Mouse (Mus musculus): Measurements from ENCODE around the gene Dnajb2.
"Not testable (repeated sequence)": the region's sequence is repeated elsewhere in the genome, so short reads cannot be mapped to it uniquely, and the experiment has no call there.

The Dnajb2 gene

DNA sequence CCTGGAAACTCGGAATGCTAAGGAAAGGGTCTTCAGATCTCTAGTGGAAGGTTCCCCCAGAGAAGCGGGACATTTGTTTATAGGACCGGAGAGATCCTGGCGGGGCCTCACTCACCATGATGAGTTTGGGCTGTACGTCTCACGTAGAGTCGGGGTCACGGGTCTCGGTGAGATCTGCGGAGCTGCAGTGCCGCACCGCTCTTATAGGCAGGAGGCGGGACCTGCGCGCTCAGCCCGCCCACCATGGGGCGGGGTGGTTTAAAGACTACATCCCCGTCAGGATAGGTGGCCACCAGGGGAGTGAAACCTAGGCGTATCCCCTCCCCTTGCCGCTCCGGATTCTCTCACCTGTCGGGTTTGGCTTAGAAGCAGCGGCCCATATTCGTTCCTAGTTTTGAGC is 17.1 kb upstream of the Dnajb2 start:
- peak; percentile 97 for DNase-seq

DNA sequence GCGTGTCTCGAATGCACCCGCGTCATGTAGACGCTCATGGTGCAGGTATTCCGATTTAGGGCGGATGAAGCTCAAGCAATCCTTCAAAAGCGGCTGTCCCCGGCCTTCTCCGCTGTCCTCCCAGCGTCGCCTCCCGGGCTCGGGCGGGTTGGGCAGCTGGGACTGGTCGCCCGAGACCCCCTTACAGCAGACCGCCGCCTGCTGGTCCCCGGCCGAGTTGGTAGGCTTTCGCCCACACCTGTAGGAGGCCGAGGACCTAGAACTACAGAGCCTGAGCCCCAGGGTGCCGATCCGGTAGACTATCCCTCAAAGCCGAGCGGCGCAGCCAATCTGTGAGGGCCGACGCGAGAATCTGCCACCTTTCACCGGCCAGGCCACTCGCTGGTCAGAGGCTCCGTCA is 16.7 kb upstream of the Dnajb2 start, which contains the start of gene Tuba4a:
Gene Tuba4a, minus strand, starts transcription at position 335 of the 400 bp plus-strand sequence.
- DNase-seq, result peak in 1 of 2 experiments; percentile 80

DNA sequence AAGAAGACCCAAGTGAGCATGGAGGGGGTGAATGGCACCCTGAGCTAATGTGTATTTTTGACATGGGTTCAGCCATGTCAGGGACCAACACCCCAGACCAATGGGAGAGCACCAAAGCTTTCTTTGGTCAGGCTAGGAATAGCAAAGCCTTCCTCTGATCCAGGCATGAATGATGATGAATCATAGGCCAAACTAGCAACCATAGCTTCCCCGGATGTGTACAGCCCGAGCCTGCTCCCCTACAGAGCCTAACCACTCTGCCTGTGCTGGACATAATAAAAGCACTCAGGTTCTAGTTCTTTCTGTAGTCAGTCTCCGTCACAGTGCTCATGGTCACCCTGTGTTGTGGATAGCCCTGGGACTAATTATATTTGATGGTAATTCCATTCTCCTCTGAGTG is 14.7 kb upstream of the Dnajb2 start:
- no peak for DNase-seq

DNA sequence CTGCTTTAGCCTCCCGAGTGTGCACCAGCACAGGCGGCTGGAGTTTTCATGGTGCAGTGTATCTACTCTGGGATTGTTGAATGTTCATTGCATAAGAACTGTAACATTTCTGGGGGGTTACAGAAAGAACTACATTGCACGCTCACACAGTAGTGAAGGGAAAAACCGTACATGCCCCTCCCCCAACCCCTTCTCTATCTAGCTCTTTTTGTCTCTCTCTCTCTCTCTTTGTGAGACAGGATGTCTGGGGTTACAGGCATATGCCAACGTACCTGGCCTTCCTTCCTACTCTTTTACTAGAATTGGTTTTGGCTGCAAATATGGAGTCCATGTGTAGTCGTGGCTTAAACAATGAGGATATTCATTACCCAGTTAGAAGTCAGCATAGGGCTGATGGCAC is 13.3 kb upstream of the Dnajb2 start:
- no peak for DNase-seq

DNA sequence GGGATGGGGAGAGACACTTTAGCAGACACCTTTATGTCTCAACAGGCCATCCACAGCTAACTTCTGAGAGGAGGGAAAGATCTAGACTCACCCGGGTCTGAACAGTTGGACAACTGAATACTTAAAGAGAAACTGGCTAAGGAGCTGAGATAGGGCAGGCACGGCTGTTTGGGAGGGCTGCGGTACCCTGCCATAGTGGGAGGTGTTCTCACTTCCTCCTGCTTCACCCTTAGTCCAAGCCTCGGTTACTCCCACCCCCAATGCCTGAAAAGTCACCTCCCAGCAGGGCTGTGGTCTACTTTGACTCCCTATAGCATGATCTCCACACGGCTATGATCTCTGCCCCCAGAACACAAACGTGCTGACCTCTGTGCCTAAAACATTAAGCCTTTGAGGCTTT is 12.7 kb upstream of the Dnajb2 start:
- no peak for DNase-seq

DNA sequence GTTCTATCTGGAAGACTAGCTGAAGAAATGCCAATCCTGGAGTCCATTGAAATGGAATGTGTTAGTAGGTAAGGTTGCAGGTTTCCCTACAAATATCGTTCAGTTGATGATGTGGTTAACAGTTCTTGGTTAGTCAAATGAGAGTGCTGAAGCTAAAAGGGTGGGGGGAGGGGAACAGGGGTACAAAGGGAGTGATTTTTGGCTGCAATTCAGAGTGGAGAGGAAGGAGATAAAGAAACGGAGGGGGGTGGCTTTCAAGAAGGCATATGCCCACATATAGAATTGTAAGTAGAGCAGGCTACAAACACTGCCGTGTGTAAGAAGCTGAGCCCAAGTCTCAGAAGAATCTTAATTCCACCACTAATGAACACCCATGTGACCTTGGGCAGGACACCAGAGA is 10.7 kb upstream of the Dnajb2 start:
- DNase-seq, result no peak

DNA sequence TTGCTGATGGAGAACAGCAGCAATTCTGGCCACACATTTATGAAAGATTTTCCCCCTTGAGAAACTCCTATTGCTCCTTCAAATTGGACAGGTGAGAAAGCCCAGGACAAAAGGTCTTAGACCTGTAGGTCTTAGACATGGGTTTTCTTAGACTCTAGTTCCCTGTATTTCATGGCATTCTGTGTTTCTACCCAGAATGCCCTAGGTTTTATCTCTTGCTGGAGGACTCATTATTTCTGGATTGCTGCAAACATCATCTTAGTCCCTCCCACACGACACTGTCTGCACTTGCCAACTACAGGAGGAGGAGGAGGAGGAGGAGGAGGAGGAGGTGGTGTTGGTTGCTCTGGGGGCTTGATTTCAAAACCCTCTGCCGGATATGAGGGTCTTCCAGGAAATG is 10.1 kb upstream of the Dnajb2 start:
- no peak for DNase-seq

DNA sequence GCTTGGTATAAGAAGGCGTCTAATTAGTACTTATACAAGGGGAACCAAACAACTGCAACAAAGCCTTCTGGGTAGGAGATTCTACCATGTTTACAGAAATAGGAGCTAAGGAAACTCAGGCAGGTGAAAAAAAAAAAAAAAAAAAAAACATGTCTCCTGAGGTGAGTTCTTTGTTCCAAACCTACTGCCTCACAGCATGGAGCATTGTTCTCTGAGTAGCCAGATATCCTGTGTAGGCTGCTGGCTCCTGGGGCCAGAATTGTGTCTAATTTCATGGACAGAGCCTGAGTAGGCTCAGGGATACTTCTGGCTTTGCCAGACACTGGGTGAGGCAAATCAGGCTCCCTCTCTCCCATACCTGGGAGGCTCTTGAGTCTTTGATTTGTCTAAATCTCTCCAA is 8.6 kb upstream of the Dnajb2 start:
- no peak for DNase-seq

DNA sequence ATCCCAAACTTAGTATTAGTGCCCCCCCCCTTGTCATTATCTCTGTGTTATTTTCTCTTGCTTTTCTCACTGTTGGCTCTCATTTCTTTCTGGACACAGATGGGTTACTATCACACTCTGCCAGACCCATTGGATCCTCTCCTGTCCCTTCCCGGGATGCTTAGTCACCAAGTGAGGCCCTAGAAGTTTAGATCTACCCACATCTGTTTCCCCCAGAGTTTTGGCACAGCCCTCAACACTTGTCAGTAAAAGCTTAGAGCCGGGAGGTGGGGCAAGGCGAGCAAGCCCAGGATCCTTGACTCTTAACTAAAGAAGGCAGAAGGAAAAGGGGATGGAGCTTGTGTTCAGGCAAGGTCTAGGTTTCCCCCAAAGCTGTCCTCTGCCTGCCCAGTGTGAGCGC is 7.0 kb upstream of the Dnajb2 start:
- DNase-seq, result no peak

DNA sequence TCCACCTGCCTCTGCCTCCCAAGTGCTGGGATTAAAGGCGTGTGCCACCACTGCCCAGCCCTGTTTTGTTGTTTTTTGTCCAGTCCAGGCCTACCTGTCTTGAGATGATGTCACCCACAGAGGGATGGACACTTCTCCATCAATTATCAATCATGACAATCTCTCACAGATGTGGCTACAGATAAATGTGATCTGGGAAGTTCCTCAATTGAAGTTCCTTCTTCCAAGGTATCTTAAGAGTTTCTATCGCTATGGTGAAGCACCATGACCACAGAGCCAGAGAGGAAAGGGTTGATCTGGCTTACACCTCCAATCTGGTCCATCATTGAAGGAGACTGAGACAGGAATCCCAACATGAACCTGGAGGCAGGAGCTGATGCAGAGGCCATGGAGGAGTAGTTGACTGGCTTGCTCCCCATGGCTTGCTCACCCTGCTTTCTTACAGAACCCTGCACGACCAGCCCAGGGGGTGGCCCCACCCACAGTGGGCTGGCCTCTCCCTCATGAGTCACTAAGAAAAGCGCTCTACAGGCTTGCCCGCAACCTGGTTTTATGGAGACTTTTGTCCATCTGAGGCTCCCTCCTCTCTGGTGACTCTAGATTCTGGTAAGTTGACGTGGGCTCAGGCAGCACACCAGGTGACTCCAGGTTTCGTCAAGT is 5.7 kb upstream of the Dnajb2 start:
- no peak for DNase-seq

DNA sequence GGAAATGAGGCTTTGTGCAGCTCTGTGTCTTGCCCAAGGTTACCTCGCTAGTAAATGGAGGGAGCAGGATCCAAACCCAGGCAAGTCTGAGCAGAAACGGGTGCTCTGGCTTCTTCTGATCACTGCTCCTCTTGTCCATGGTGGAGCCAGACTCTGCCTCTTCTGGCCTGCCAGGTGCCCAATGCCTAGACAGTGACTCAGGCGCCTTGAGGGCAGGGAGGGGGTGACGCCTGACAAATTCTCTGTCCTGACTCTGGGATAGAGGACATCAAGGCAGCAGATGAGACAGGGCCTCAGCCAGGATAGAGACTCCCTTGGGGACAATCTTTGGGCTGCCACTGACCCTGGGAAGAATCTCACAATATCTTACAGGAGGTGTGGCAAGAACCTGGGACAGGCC is 5.0 kb upstream of the Dnajb2 start:
- no peak for DNase-seq

DNA sequence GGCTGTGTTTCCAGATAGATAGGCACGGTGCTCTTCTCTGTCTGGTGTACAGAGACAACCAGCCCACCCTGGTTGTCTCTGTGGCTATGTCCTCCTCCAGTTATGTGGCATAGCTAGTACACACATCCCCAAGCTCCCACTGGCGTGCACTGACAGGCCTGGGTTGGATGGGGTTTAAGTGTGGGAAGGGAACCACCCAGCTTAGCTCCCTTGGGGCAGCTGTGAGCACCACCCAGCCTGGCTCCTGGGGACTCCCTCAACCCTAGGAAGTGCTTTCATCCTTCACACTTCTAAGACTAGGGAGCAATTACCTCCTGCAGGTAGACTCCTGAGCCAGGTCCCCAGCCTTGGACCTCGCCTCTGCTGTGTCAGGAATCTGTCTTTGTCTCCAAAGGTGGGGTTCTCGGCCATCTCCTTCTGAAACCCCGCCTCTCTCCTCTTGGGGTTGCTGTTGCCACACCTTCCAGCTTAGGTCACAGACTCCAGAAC is 4.5 kb upstream of the Dnajb2 start, which contains the start of gene A630095N17Rik:
Gene A630095N17Rik, minus strand, starts transcription at position 439 of the 489 bp plus-strand sequence.
- DNase-seq, result no peak

DNA sequence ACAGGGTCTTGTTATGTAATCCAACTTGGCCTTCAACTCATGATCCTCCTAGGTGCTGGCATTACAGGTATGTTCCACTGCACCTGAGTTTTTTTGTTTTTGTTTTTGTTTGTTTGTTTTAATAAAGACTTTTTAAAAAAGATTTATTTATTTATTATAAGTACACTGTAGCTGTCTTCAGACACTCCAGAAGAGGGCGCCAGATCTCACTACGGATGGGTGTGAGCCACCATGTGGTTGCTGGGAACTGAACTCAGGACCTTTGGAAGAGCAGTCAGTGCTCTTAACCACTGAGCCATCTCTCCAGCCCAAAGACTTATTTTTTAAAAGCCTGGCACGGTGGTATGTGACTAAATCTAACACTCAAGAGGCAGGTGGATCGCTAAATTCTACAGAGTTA is 3.7 kb upstream of the Dnajb2 start:
- DNase-seq, result not testable (repeated sequence)

DNA sequence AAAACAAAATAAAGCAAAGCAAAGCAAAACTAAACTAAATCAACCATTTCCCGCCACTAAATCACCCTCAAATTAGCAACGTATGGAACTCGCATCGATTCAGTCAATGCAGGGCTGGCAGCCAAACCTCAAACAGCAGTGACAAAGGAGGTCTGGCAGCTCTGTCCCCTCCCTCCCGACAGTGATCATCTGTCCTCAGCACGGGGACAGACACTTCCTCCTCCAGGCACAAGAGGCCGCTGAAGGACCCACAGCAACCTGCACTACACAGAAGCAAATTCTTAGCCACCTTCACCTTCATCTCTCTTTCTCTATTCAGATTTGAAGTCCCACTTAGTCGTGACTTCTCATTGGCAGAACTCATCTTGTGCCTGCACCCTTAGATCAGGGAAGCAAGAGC is 1.6 kb upstream of the Dnajb2 start:
- DNase-seq, result peak; percentile 85 to 88

DNA sequence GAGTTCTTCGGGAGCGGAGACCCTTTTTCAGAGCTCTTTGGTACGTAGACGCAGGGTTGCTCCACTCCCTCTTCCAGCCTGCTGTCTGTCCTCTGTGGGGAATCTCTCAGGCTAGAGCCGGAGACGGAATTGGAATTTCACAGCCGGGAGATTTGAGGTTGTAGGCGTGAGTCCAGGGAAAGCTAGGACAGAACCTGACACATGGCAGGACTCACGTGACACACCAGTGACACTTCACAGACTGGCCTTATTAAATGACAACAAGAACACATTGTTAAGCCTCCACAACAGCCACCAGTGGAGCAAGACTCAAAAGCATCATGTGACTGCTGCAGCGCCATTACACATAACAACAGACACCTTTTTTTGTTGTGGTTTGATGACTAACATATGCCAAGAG is 3.4 kb downstream of the Dnajb2 start:
- DNase-seq, result peak in 1 of 2 experiments; percentile 26

DNA sequence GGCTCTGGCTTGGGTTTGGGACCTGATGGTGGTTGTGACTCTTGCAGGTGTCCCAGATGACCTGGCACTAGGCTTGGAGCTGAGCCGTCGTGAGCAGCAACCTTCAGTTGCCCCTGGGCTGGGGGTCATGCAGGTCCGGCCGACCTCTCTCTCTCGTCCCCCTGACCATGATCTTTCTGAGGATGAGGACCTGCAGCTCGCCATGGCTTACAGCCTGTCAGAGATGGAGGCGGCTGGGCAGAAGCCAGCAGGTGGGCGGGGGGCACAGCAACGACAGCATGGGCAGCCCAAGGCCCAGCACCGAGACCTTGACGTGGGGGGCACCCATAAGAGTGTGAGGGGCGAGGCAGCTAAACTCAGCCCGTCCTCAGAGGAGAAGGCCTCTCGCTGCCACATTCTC is 7.2 kb downstream of the Dnajb2 start:
- DNase-seq, result no peak

DNA sequence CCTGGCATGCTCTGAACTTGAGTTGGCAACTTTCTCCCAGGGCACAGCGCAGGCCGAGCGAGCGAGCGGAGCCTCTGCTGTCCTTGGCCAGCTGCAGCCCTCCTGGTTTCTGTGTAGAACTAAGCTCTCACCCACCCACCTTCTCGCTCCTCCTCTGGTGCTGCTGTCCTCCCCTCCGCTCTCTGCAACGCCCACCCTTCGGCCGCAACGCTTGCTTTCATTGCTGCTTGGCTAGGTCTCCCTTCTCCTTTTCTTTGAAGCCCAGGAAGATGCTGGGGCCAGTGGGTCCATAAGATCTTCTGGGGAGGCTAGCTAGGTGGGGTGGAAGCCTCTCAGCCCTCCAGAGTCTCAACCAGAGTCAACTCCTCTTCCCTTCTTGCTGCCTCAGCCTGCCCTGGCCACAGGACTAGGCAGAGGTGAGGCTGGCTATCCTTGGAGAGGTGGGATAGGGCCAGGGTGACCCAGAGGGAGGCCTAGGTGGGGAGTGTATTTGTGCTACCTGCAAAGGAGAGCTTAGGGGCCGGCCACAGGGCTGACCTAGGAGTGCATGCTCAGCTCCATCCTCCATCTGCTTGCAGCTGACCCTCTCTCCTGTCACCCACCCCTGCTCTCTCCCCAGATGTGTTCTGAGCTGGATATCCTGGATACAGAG is 8.1 kb downstream of the Dnajb2 start:
- DNase-seq, result no peak

DNA sequence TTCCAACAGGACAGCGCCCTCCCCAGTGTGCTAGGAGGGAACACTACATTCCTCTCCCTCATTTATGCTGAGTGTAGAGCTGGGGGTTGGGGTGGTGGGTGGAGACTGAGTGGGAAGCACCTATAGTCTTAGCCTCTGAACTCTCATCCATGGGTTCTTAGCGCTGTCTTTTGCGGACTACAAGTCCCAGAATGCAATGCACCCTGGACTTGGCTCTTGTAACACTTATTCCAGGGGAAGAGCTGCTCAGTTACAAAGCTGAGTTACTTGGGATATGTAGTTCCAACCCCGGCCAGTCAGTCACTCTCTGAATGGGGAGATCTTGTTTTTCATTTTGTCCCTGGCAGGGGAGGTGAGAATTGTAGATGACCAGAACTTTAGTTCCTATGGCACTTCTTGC is 8.6 kb downstream of the Dnajb2 start:
- DNase-seq, result peak; percentile 69 to 72

DNA sequence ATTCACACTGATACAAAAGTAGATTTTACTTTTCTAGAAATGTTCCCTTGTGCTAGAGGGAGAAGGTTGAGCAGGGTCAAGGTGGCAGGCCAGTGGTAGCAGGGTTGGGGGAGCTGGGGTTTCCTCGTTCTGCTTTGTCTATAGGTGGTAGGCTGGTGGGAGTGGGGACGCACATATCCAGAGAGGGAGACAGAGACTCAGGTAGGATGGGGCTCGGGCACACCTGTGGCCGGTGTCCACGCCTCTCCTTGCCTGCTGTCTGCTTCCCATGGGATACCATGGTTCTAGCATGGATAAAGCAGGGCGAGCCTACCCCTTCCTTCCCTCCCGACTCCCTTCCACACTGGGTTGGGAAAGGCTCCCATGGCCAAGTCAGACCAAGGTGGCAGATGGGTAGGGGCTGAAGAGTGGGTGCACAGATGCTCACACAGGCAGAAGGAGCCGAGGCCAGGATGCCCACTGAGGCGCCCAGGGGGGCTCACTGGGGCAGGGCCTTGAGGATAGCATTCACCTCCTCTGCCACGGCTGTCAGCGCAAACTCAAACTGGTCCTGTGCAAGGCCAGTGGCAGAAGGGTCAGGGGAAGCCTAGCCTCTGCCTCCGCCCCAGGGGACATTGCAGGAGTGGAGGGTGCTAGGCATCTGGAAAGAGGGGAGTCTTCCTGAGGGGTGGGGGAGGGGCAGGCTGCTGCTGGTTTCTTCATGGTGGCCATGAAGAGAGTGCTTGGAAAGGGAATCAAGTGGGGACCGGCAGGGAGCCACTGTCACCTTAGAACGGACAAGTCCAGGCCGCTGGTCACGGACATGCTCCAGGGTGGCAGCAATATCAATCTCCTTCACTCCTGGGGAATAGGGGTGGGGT is 11.1 kb downstream of the Dnajb2 start:
- DNase-seq, result peak in 1 of 2 experiments; percentile 52

DNA sequence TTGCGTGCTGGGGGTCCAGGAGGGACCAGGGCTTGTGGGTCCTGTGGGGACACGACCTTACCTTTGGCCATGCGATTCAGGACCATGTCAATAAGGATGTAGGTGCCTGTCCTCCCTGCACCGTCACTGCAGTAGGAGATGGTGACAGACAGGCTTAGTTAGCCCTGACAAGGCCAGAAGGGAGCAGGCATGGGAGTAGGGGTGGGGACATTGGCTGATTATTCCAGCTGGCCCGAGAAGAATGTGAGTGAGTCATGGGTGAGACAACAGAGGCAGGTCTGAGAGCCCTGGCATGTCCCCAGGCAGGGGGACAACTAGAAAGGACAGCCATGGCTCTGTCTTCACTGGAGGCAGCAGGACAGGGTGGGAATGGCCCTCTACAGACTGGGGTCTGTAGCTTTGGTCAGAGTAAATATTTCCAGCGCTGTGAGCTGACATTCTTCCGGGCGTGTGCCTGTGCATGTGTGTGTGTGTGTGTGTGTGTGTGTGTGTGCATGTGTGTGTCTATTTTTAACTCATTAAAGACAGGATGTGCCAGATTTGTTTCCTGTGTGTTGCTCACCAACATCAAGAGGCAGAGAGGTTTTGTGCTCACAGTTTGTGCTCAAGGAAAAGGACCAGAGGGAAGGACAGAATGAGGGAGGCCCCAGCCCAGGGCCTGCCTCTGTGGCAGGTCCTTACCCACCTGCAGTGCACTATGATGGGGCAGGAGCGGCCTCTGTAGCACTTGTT is 12.0 kb downstream of the Dnajb2 start:
- peak; percentile 72 to 77 for DNase-seq

DNA sequence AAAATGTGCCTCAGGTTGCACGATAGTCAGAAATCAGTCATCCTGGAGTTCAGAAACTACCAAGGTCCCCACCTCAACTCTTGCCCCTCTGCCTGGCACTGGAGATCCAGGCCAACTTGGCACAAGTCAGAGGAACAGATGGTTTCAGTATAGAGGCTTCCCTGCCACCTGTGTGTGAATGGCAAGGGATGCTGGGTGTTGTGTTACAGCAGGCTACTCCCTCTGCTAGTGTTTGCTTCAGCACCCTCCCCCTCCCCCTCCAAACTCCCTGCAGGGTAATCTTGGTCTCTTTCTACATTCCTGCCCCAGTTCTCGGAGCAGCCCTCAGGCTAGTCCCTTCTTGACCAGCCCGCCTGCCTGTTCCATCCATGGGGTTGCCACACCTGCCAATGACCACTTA is 14.3 kb downstream of the Dnajb2 start:
- DNase-seq, result peak; percentile 80 to 84

DNA sequence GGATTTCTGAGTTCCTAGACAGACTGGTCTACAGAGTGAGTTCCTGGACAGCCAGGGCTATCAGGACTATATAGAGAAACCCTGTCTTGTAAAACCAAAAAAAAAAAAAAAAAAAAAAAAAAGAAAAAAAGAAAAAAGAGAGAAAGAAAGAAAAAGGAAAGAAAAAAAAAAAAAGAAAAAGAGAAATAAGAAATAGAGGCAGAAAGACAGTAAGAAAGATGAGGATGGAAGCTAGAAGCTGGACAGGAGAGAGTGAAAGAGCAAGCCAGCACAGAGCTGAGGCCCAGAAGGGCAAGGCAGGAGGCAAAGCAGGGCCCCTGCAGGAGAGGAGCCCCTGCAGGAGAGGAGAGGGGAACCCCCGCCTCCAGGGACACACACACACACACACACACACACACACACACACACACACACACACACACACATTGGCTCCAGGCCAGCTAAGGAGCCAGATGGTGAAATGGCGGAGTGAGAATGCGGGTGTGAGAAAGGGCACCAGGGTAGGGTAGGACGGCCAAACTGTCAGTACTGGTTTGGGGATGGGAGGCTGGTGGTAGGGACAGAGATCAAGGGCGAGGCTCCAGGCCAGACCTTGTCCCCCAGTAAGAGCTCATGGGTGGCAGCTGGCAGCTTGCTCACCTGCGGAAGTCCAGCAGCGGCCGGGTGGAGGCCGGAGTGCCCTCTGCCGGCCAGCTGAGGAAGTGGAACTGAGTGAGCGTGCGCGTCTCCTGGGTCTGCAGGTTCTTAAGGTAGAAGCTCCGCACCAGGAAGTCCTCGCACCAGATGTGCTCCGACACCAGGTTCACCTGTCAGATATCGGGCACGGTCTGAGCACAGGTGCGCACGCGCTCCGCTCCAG is 15.1 kb downstream of the Dnajb2 start:
- peak; percentile 88 to 90 for DNase-seq

Measured in cerebellum, postnatal 14 days (tissue).